Mouse (Mus musculus) CH12.LX (cell line): ENCODE results near the gene Ap1s1. TPM values are rescaled to one million over a fixed set of nuclear protein-coding genes. Genes with fewer than 3 reads are reported as not detected.
A peak's percentile ranks its signal among the peaks of the same experiment; 100 is the strongest.

ENCODE experiments used
- CTCF ChIP-seq, 2 experiments: IDR thresholded peaks in 1 of 2; conservative IDR thresholded peaks in 1 of 2; 2 replicates each; pipeline ENCODE4 v1.5.1; 2011 to 2012; ENCODE audit warnings: low read depth in 2 of 2, low read length in 2 of 2, improper control_type of control experiment in 1 of 2, inconsistent platforms in 1 of 2, mild to moderate bottlenecking in 1 of 2, moderate library complexity in 1 of 2
- ETS1 ChIP-seq: conservative IDR thresholded peaks from 2 replicates; pipeline ENCODE4 v1.6.1; 2012; ENCODE audit warnings: low read depth, mild to moderate bottlenecking, inconsistent platforms, low read length, improper control_type of control experiment, moderate library complexity
- GABPA ChIP-seq: IDR thresholded peaks from 2 replicates; pipeline ENCODE4 v1.6.1; 2012; ENCODE audit warnings: low read depth, low read length, improper control_type of control experiment, inconsistent platforms; ENCODE audit not compliant: insufficient replicate concordance
- HCFC1 ChIP-seq: IDR thresholded peaks from 2 replicates; pipeline ENCODE4 v1.6.1; 2012; ENCODE audit warnings: low read depth, mild to moderate bottlenecking, inconsistent platforms, low read length, improper control_type of control experiment
- MAZ ChIP-seq: IDR thresholded peaks from 2 replicates; pipeline ENCODE4 v1.6.1; 2012; ENCODE audit warnings: low read depth, mild to moderate bottlenecking, inconsistent platforms, low read length, improper control_type of control experiment, moderate library complexity
- MXI1 ChIP-seq: IDR thresholded peaks from 2 replicates; pipeline ENCODE4 v1.6.1; 2011; ENCODE audit warnings: mild to moderate bottlenecking, low read depth, low read length, improper control_type of control experiment
- POLR2A ChIP-seq: IDR thresholded peaks from 2 replicates; pipeline ENCODE4 v1.6.1; 2011; ENCODE audit warnings: low read depth, mild to moderate bottlenecking, improper control_type of control experiment, low read length
- SMC3 ChIP-seq: IDR thresholded peaks from 2 replicates; pipeline ENCODE4 v1.6.1; 2011; ENCODE audit warnings: low read depth, low read length, improper control_type of control experiment
- TBP ChIP-seq: conservative IDR thresholded peaks from 2 replicates; pipeline ENCODE4 v1.6.1; 2011; ENCODE audit warnings: low read depth, low read length, improper control_type of control experiment
- UBTF ChIP-seq: IDR thresholded peaks from 2 replicates; pipeline ENCODE4 v1.6.1; 2012; ENCODE audit warnings: low read depth, mild to moderate bottlenecking, inconsistent platforms, low read length, improper control_type of control experiment, moderate library complexity
- USF1 ChIP-seq: IDR thresholded peaks from 2 replicates; pipeline ENCODE4 v1.6.1; 2014; ENCODE audit warnings: low read depth, mild to moderate bottlenecking, inconsistent platforms, low read length, improper control_type of control experiment
- ZC3H11A ChIP-seq: IDR thresholded peaks from 2 replicates; pipeline ENCODE4 v1.6.1; 2012; ENCODE audit warnings: low read depth, mild to moderate bottlenecking, inconsistent platforms, low read length, improper control_type of control experiment
- polyA plus RNA-seq: library from polyadenylated mRNA; unstranded; fragments of >175 nt; gene quantifications from 2 replicates; pipeline ENCODE4 v1.2.1, GENCODE M21; 2012; ENCODE audit warnings: low read depth; ENCODE audit not compliant: insufficient read length
- total RNA-seq, 2 experiments: library from RNA; depleted of rRNA; stranded (reverse); fragments of 300-350 nt in 1 of 2; fragments of >200 nt in 1 of 2; gene quantifications; 2 replicates each; pipeline ENCODE4 v1.2.3; 2012 to 2014

The Ap1s1 gene
- total and polyA plus RNA-seq, 3 experiments: 68.0 to 102 (median 98.8) TPM

DNA sequence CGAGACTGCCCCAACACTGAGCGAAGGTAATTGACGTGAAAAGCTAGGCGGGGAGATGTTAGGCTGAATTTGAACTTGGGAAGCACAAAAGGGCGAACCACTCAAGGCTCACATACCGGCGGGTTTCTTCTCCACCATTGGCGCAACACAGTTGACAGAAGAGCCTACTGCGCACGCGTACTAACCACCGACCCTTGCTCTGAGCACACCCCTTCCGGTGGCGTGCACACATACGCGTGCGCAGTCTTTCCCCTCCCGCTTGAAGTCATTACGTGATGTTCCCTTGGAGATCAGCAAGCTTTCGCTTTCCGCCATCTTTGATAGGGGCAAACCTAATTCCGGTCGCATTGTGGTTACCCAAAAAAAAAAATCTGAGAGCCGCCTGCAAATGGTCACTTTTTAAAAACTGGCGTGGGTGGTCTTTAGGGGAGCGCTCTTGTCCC lies 59.2 kb downstream of the Ap1s1 start, which contains the start of gene Plod3 (continued):
- TF ChIP-seq ZC3H11A (no peak), MAZ (no peak), CTCF (conservative IDR thresholded peaks at IDR 0.05 in 1 of 2, IDR thresholded peaks at IDR 0.05 in 1 of 2; ENCODE audit: low read depth in 2 of 2, low read length in 2 of 2) (no peak), ETS1 (0 out of 2 replicates have a peak, but pooled peaks have one; percentile 4), HCFC1 (peak; percentile 89), POLR2A (peak; percentile 67), USF1 (no peak), GABPA (no peak; the same call in 1 of the 2 replicates), UBTF (no peak), TBP (peak; percentile 35; the same call in 1 of the 2 replicates), MXI1 (peak; percentile 90), SMC3 (no peak)
- TF ChIP-seq, all 38 proteins: peak for 19

Other genes starting within 250 kb of the Ap1s1 start
- 0.72 TPM in 1 of 2 replicates, not detected in the other for gene Col26a1, start 162.9 kb downstream of the Ap1s1 start, total RNA-seq (2012; rRNA removed)
- not detected in 2 replicates for gene Col26a1, start 162.9 kb downstream of the Ap1s1 start, total RNA-seq (2014; rRNA removed)
- not detected in 2 replicates for gene Col26a1, start 162.9 kb downstream of the Ap1s1 start, polyA plus RNA-seq
- 16.8 and 20.7 TPM in 2 replicates for gene Ift22, start 138.0 kb downstream of the Ap1s1 start, total RNA-seq (2012; rRNA removed)
- 18.5 and 20.5 TPM in 2 replicates for gene Ift22, start 138.0 kb downstream of the Ap1s1 start, total RNA-seq (2014; rRNA removed)
- 39.0 and 39.6 TPM in 2 replicates for gene Ift22, start 138.0 kb downstream of the Ap1s1 start, polyA plus RNA-seq
- gene Fis1, start 92.9 kb downstream of the Ap1s1 start, total RNA-seq (2012; rRNA removed): 207 and 210 TPM in 2 replicates
- gene Fis1, start 92.9 kb downstream of the Ap1s1 start, total RNA-seq (2014; rRNA removed): 140 and 142 TPM in 2 replicates
- 152 and 203 TPM in 2 replicates for gene Fis1, start 92.9 kb downstream of the Ap1s1 start, polyA plus RNA-seq
- gene Cldn15, start 79.5 kb downstream of the Ap1s1 start, total RNA-seq (2012; rRNA removed): 0.25 TPM in 2 replicates
- 0.24 TPM in 1 of 2 replicates, not detected in the other for gene Cldn15, start 79.5 kb downstream of the Ap1s1 start, total RNA-seq (2014; rRNA removed)
- gene Cldn15, start 79.5 kb downstream of the Ap1s1 start, polyA plus RNA-seq: 0.29 and 0.35 TPM in 2 replicates
- gene Plod3, start 59.1 kb downstream of the Ap1s1 start, total RNA-seq (2012; rRNA removed): 38.2 and 45.2 TPM in 2 replicates
- 8.8 and 9.9 TPM in 2 replicates for gene Plod3, start 59.1 kb downstream of the Ap1s1 start, total RNA-seq (2014; rRNA removed)
- 22.2 and 23.6 TPM in 2 replicates for gene Plod3, start 59.1 kb downstream of the Ap1s1 start, polyA plus RNA-seq
- 60.1 and 67.3 TPM in 2 replicates for gene Znhit1, start 58.1 kb downstream of the Ap1s1 start, total RNA-seq (2012; rRNA removed)
- gene Znhit1, start 58.1 kb downstream of the Ap1s1 start, total RNA-seq (2014; rRNA removed): 36.8 and 39.6 TPM in 2 replicates
- 83.5 and 99.2 TPM in 2 replicates for gene Znhit1, start 58.1 kb downstream of the Ap1s1 start, polyA plus RNA-seq
- gene Vgf, start 19.7 kb downstream of the Ap1s1 start, total RNA-seq (2012; rRNA removed): 0.38 TPM in 1 of 2 replicates, not detected in the other
- gene Vgf, start 19.7 kb downstream of the Ap1s1 start, total RNA-seq (2014; rRNA removed): not detected in 2 replicates
- not detected in 2 replicates for gene Vgf, start 19.7 kb downstream of the Ap1s1 start, polyA plus RNA-seq
- 0.34 and 0.51 TPM in 2 replicates for gene Serpine1, start 26.1 kb upstream of the Ap1s1 start, total RNA-seq (2012; rRNA removed)
- 0.84 and 1.8 TPM in 2 replicates for gene Serpine1, start 26.1 kb upstream of the Ap1s1 start, total RNA-seq (2014; rRNA removed)
- gene Serpine1, start 26.1 kb upstream of the Ap1s1 start, polyA plus RNA-seq: 0.44 and 0.61 TPM in 2 replicates
- 11.8 and 12.9 TPM in 2 replicates for gene Trim56, start 70.1 kb upstream of the Ap1s1 start, total RNA-seq (2012; rRNA removed)
- gene Trim56, start 70.1 kb upstream of the Ap1s1 start, total RNA-seq (2014; rRNA removed): 6.0 and 7.6 TPM in 2 replicates
- gene Trim56, start 70.1 kb upstream of the Ap1s1 start, polyA plus RNA-seq: 10.8 and 11.2 TPM in 2 replicates
- gene Muc3, start 103.2 kb upstream of the Ap1s1 start, total RNA-seq (2012; rRNA removed): 0.17 TPM in 1 of 2 replicates, not detected in the other
- not detected in 2 replicates for gene Muc3, start 103.2 kb upstream of the Ap1s1 start, total RNA-seq (2014; rRNA removed)
- 0.13 TPM in 1 of 2 replicates, not detected in the other for gene Muc3, start 103.2 kb upstream of the Ap1s1 start, polyA plus RNA-seq
- not detected in 2 replicates for gene Muc3a, start 166.3 kb upstream of the Ap1s1 start, total RNA-seq (2012; rRNA removed)
- gene Muc3a, start 166.3 kb upstream of the Ap1s1 start, total RNA-seq (2014; rRNA removed): not detected in 2 replicates
- gene Muc3a, start 166.3 kb upstream of the Ap1s1 start, polyA plus RNA-seq: not detected in 2 replicates
- 0.13 TPM in 2 replicates for gene Ache, start 241.4 kb upstream of the Ap1s1 start, total RNA-seq (2012; rRNA removed)
- not detected in 2 replicates for gene Ache, start 241.4 kb upstream of the Ap1s1 start, total RNA-seq (2014; rRNA removed)
- 0.11 and 0.23 TPM in 2 replicates for gene Ache, start 241.4 kb upstream of the Ap1s1 start, polyA plus RNA-seq
- gene Ufsp1, start 248.5 kb upstream of the Ap1s1 start, total RNA-seq (2012; rRNA removed): 2.9 and 4.1 TPM in 2 replicates
- gene Ufsp1, start 248.5 kb upstream of the Ap1s1 start, total RNA-seq (2014; rRNA removed): 0.91 and 1.6 TPM in 2 replicates
- 4.4 and 5.2 TPM in 2 replicates for gene Ufsp1, start 248.5 kb upstream of the Ap1s1 start, polyA plus RNA-seq